Mouse (Mus musculus): ENCODE data around the gene B3gnt7.

Gene B3gnt7

GRCm38 (mm10) chr1:86345956-86346355, 43.3 kb downstream of the B3gnt7 start:
- no peak for DNase-seq (ENCODE audit: low spot score)

GRCm38 (mm10) chr1:86346851-86347715, 44.5 kb downstream of the B3gnt7 start:
- no peak for DNase-seq (ENCODE audit: low spot score)

- no peak for DNase-seq (ENCODE audit: low spot score)
Measured at GRCm38 (mm10) chr1:86347716-86348045, 45.0 kb downstream of the B3gnt7 start.

GRCm38 (mm10) chr1:86348083-86348482, 45.5 kb downstream of the B3gnt7 start:
- DNase-seq (ENCODE audit: low spot score) = no peak

- no peak for DNase-seq (ENCODE audit: low spot score)
Measured at GRCm38 (mm10) chr1:86348801-86349200, 46.2 kb downstream of the B3gnt7 start.

GRCm38 (mm10) chr1:86349201-86349600, 46.6 kb downstream of the B3gnt7 start:
- DNase-seq (ENCODE audit: low spot score) = no peak

GRCm38 (mm10) chr1:86349696-86350095, 47.1 kb downstream of the B3gnt7 start:
- no peak for DNase-seq (ENCODE audit: low spot score)

- DNase-seq (ENCODE audit: low spot score) = no peak
Measured at GRCm38 (mm10) chr1:86350576-86350975, 47.9 kb downstream of the B3gnt7 start.

GRCm38 (mm10) chr1:86354186-86354585, 51.6 kb downstream of the B3gnt7 start:
- no peak for DNase-seq (ENCODE audit: low spot score)
